In the genomic region with DNA sequence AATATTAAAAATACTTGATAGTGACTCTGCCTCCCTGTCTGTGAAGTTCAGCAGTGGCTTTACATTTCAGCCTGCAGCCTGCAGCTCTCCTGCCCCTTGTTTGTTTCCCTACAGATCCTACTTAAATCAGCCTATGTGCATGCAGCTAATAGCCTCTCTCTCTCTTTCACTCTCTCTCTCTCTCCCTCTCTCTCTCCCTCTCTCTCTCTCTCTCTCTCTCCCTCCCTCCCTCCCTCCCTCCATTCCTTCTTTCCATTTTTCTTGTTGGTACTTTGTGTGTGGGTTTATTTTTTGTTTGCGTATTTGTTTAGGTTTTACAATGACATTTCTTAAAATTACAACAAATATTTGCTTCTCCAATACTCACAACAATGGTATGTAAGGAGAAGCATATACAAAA, we compare ENCODE assay signal across 9 mouse cellular contexts. TPM values are rescaled to one million over a fixed set of nuclear protein-coding genes. Genes with fewer than 3 reads are reported as not detected.
DNase-seq lines count a peak whose midpoint lies in the region; ATAC-seq and TF ChIP-seq lines count a peak whose summit lies in the region.
"Had no signal": no experiment of that assay in that cellular context is flagged by ENCODE, and none has a peak within 500 bp of the region (broad histone marks: within the 10 kb centered on the region; RNA-seq: fewer than 3 reads in every experiment).

A gene (minus strand): TSS at position 101 of the 400 bp plus-strand sequence.

- in situ Hi-C loops in ES-E14 (cut with MboI; ENCODE audit: low sequenced_read_pairs in 2 of 2, unreplicated experiment in 2 of 2), result loop anchor here (5.0 to 25.0 kb wide), 2 partner anchors 644 to 649 kb away; no protein-coding TSS in a partner anchor

- 94% methylated on average over 1 of the region's 1 CpGs for WGBS in heart, embryonic 13.5 days
- 100% methylated on average over 1 of the region's 1 CpGs for WGBS in forebrain, embryonic 15.5 days
- WGBS in limb, embryonic 14.5 days, result 97% methylated on average over 1 of the region's 1 CpGs

- peak within 1 kb of the TSS; percentile 51 for H3K4me3 ChIP-seq in heart, embryonic 13.5 days
- H3K4me3 ChIP-seq in ES-E14 (ENCODE audit: insufficient read depth in 1 of 2, low read depth in 1 of 2, low read length in 2 of 2, poor library complexity in 1 of 2, severe bottlenecking in 1 of 2), result no peak within 1 kb of the TSS
- peak within 1 kb of the TSS; percentile 55 for H3K4me3 ChIP-seq in forebrain, embryonic 15.5 days
- H3K4me3 ChIP-seq in limb, embryonic 14.5 days (replicated peaks; ENCODE audit: low read length), result peak within 1 kb of the TSS; percentile 36

- no peak for TF ChIP-seq POLR2A in limb, embryonic 14.5 days (IDR thresholded peaks at IDR 0.05; ENCODE audit: borderline replicate concordance, extremely low read depth, insufficient read depth, insufficient read length)

- peaks cover 10% of the 10 kb centered on the region; the same call in 1 of the 2 replicates for H3K27me3 ChIP-seq in heart, embryonic 13.5 days (replicated peaks)
- no peaks in the 10 kb centered on the region for H3K27me3 ChIP-seq in forebrain, embryonic 15.5 days
- H3K27me3 ChIP-seq in limb, embryonic 14.5 days (ENCODE audit: control insufficient read depth, insufficient read depth, low read length), result no peaks in the 10 kb centered on the region

- H3K4me1 ChIP-seq in heart, embryonic 13.5 days, result peaks cover 24% of the 10 kb centered on the region
- H3K4me1 ChIP-seq in ES-E14 (ENCODE audit: control insufficient read depth in 2 of 2, insufficient read depth in 2 of 2, low read length in 2 of 2, poor library complexity in 1 of 2), result no peaks in the 10 kb centered on the region
- H3K4me1 ChIP-seq in forebrain, embryonic 15.5 days, result peaks cover 21% of the 10 kb centered on the region
- H3K4me1 ChIP-seq in limb, embryonic 14.5 days (ENCODE audit: control insufficient read depth, insufficient read depth, low read length), result peaks cover 12% of the 10 kb centered on the region

- H3K9me3 ChIP-seq in heart, embryonic 13.5 days, result no peaks in the 10 kb centered on the region
- no peaks in the 10 kb centered on the region for H3K9me3 ChIP-seq in ES-E14 (ENCODE audit: control insufficient read depth, insufficient read depth, low read depth, low read length)
- no peaks in the 10 kb centered on the region for H3K9me3 ChIP-seq in forebrain, embryonic 15.5 days
- no peaks in the 10 kb centered on the region for H3K9me3 ChIP-seq in limb, embryonic 14.5 days (ENCODE audit: control insufficient read depth, low read length)

- no peaks in the 10 kb centered on the region for H3K36me3 ChIP-seq in heart, embryonic 13.5 days
- no peaks in the 10 kb centered on the region for H3K36me3 ChIP-seq in ES-E14 (ENCODE audit: control insufficient read depth, insufficient read depth, low read length, poor library complexity, severe bottlenecking)
- H3K36me3 ChIP-seq in forebrain, embryonic 15.5 days, result no peaks in the 10 kb centered on the region
- no peaks in the 10 kb centered on the region for H3K36me3 ChIP-seq in limb, embryonic 14.5 days (ENCODE audit: control insufficient read depth, insufficient read depth, low read length)

- peak within 1 kb of the TSS; percentile 75 for H3K9ac ChIP-seq in heart, embryonic 13.5 days
- peak within 1 kb of the TSS; percentile 31; the same call in 1 of the 2 replicates for H3K9ac ChIP-seq in ES-E14 (ENCODE audit: insufficient read depth, low read depth, low read length, poor library complexity, severe bottlenecking)
- peak within 1 kb of the TSS; percentile 82 for H3K9ac ChIP-seq in forebrain, embryonic 15.5 days (replicated peaks)
- peak within 1 kb of the TSS; percentile 44 for H3K9ac ChIP-seq in limb, embryonic 14.5 days (ENCODE audit: low read depth, low read length, severe bottlenecking)

- peak within 1 kb of the TSS; percentile 34; the same call in 1 of the 2 replicates for H3K27ac ChIP-seq in heart, embryonic 13.5 days (replicated peaks)
- no peak within 1 kb of the TSS for H3K27ac ChIP-seq in ES-E14 (ENCODE audit: insufficient read depth, low read depth, low read length, poor library complexity, severe bottlenecking)
- H3K27ac ChIP-seq in forebrain, embryonic 15.5 days (replicated peaks), result peak within 1 kb of the TSS; percentile 90
- H3K27ac ChIP-seq in limb, embryonic 14.5 days (replicated peaks; ENCODE audit: low read depth, low read length), result no peak within 1 kb of the TSS
- H3K27ac ChIP-seq: macrophage had no signal

- DNase-seq in heart, postnatal 14 days, result no peak
- DNase-seq in ES-E14 (ENCODE audit: low read depth, low spot score), result no peak
- DNase-seq in limb, embryonic 14.5 days (ENCODE audit: low spot score), result no peak
- no peak for DNase-seq in urinary bladder, postnatal 10 days (ENCODE audit: low spot score)
- no peak for DNase-seq in T-cell, adult 2 months (ENCODE audit: low spot score)
- DNase-seq in kidney, postnatal 25 days, result no peak

- ATAC-seq in heart, embryonic 13.5 days (ENCODE audit: extremely low read depth, insufficient number of reproducible peaks, low FRiP score, low TSS enrichment), result no peak
- no peak for ATAC-seq in forebrain, embryonic 15.5 days (replicated peaks)
- no peak for ATAC-seq in limb, embryonic 14.5 days (ENCODE audit: low FRiP score, low read depth)

- intact Hi-C loops in heart, postnatal 14 days (cut with DNase I), result loop anchor here (2.0 to 5.0 kb wide), 2 partner anchors 374 to 650 kb away; no protein-coding TSS in a partner anchor

- H3K4me2 ChIP-seq in heart, embryonic 13.5 days, result peak within 1 kb of the TSS; percentile 71
- peak within 1 kb of the TSS; percentile 62 for H3K4me2 ChIP-seq in forebrain, embryonic 15.5 days (replicated peaks)
- peak within 1 kb of the TSS; percentile 55 for H3K4me2 ChIP-seq in limb, embryonic 14.5 days (replicated peaks; ENCODE audit: low read depth, low read length, severe bottlenecking)

TF ChIP-seq in ES-E14, 5 proteins besides CTCF, POLR2A, EP300 and RAD21:
- TF ChIP-seq MAFK (IDR thresholded peaks at IDR 0.05; ENCODE audit: insufficient read depth, low read depth, low read length) (no peak), ZC3H11A (IDR thresholded peaks at IDR 0.05; ENCODE audit: borderline replicate concordance, low read depth, low read length) (no peak), ZNF384 (IDR thresholded peaks at IDR 0.05; ENCODE audit: low read depth, low read length) (no peak), CHD2 (IDR thresholded peaks at IDR 0.05; ENCODE audit: low read depth, low read length) (no peak), HCFC1 (IDR thresholded peaks at IDR 0.05; ENCODE audit: borderline replicate concordance, insufficient read depth, low read length) (no peak)

RNA-seq across cellular contexts. Expression of the gene that starts here (rescaled TPM):
- polyA plus RNA-seq in heart, embryonic 13.5 days (2015; fragmentation: Nextera tagmentation; extraction: Ambion mirVana), result 5.1 and 5.4 TPM in 2 replicates
- under 1 TPM; 0.07 to 0.14 TPM for total RNA-seq in heart, postnatal 14 days (2021)
- 0.09 and 0.26 TPM in 2 replicates for total RNA-seq in ES-E14 (2012; rRNA removed)
- polyA plus RNA-seq in forebrain, embryonic 15.5 days (2015; fragmentation: Nextera tagmentation; extraction: Ambion mirVana), result 73.4 and 76.1 TPM in 2 replicates
- 4.6 and 5.1 TPM in 2 replicates for polyA plus RNA-seq in limb, embryonic 14.5 days (2012; rRNA removed)
- polyA plus RNA-seq in limb, embryonic 14.5 days (2014; fragmentation: Nextera tagmentation; extraction: Ambion mirVana), result 10.4 and 12.1 TPM in 2 replicates

Comparison
In these comparisons a context has a peak if more than half of its experiments do, and no peak if none do; other contexts are left out.
1. H3K27ac ChIP-seq: peak in heart, embryonic 13.5 days (single experiment) and forebrain, embryonic 15.5 days (single experiment); none in ES-E14 (single experiment) and limb, embryonic 14.5 days (single experiment).
2. H3K4me3 ChIP-seq: peak in heart, embryonic 13.5 days (single experiment), forebrain, embryonic 15.5 days (single experiment) and limb, embryonic 14.5 days (single experiment); none in ES-E14 (0 of 2).
3. H3K9ac ChIP-seq: peak in every context shown above with its lines; median percentile 82 in forebrain, embryonic 15.5 days; 75 in heart, embryonic 13.5 days; 44 in limb, embryonic 14.5 days; 31 in ES-E14.
4. Peak in every context shown above with its lines, with median percentiles within 50 percentile points of each other: H3K4me2 ChIP-seq.